10 mouse cellular contexts compared by ENCODE assay signal in genomic region chr9:8902277-8902676, GRCm38 (mm10). TPM values are rescaled to one million over a fixed set of nuclear protein-coding genes. Genes with fewer than 3 reads are reported as not detected.
DNase-seq lines count a peak whose midpoint lies in the region; ATAC-seq and TF ChIP-seq lines count a peak whose summit lies in the region.
"Had no signal": no experiment of that assay in that cellular context is flagged by ENCODE, and none has a peak within 500 bp of the region (broad histone marks: within the 10 kb centered on the region; RNA-seq: fewer than 3 reads in every experiment).

No protein-coding gene starts in this region.

- no peak overlapping the region for H3K27ac ChIP-seq in lung, embryonic 14.5 days (ENCODE audit: low read depth)
- H3K27ac ChIP-seq in lung, postnatal 0 days (ENCODE audit: low read length) = no peak overlapping the region
- H3K27ac ChIP-seq in hindbrain, embryonic 15.5 days (replicated peaks) = 0 out of 2 replicates have a peak overlapping the region, but pooled peaks have one; percentile 69
- peak overlapping the region; percentile 74 for H3K27ac ChIP-seq in neural tube, embryonic 15.5 days (replicated peaks)
- H3K27ac ChIP-seq: macrophage had no signal

- H3K27me3 ChIP-seq in lung, embryonic 14.5 days (ENCODE audit: insufficient read depth, low read length) = peaks cover 43% of the 10 kb centered on the region
- H3K27me3 ChIP-seq in lung, postnatal 0 days (replicated peaks; ENCODE audit: insufficient read depth, low read length) = peaks cover 22% of the 10 kb centered on the region; the same call in 1 of the 2 replicates
- peaks cover 14% of the 10 kb centered on the region for H3K27me3 ChIP-seq in hindbrain, embryonic 15.5 days
- H3K27me3 ChIP-seq in neural tube, embryonic 15.5 days (replicated peaks) = peaks cover 21% of the 10 kb centered on the region

- no peaks in the 10 kb centered on the region for H3K9me3 ChIP-seq in lung, embryonic 14.5 days (ENCODE audit: low read depth, low read length)
- H3K9me3 ChIP-seq in lung, postnatal 0 days (ENCODE audit: low read length) = no peaks in the 10 kb centered on the region
- no peaks in the 10 kb centered on the region for H3K9me3 ChIP-seq in hindbrain, embryonic 15.5 days
- H3K9me3 ChIP-seq in neural tube, embryonic 15.5 days (replicated peaks) = no peaks in the 10 kb centered on the region

- H3K4me1 ChIP-seq in lung, embryonic 14.5 days (ENCODE audit: insufficient read depth) = no peaks in the 10 kb centered on the region
- peaks cover 9% of the 10 kb centered on the region; the same call in 1 of the 2 replicates for H3K4me1 ChIP-seq in lung, postnatal 0 days (ENCODE audit: insufficient read depth, low read depth, low read length)
- H3K4me1 ChIP-seq in hindbrain, embryonic 15.5 days (replicated peaks) = peaks cover 16% of the 10 kb centered on the region
- peaks cover 19% of the 10 kb centered on the region for H3K4me1 ChIP-seq in neural tube, embryonic 15.5 days

- no peak overlapping the region for H3K9ac ChIP-seq in lung, embryonic 14.5 days
- H3K9ac ChIP-seq in lung, postnatal 0 days (replicated peaks; ENCODE audit: low read depth) = no peak overlapping the region
- peak overlapping the region; percentile 70 for H3K9ac ChIP-seq in hindbrain, embryonic 15.5 days
- H3K9ac ChIP-seq in neural tube, embryonic 15.5 days (replicated peaks) = peak overlapping the region; percentile 71; the same call in 1 of the 2 replicates

- H3K4me3 ChIP-seq in lung, embryonic 14.5 days (ENCODE audit: low read depth, low read length) = peak overlapping the region; percentile 50
- H3K4me3 ChIP-seq in lung, postnatal 0 days (ENCODE audit: low read depth, low read length) = no peak overlapping the region
- peak overlapping the region; percentile 63 for H3K4me3 ChIP-seq in hindbrain, embryonic 15.5 days
- peak overlapping the region; percentile 59 for H3K4me3 ChIP-seq in neural tube, embryonic 15.5 days (replicated peaks)

- H3K36me3 ChIP-seq in lung, embryonic 14.5 days (ENCODE audit: insufficient read depth) = no peaks in the 10 kb centered on the region
- no peaks in the 10 kb centered on the region for H3K36me3 ChIP-seq in lung, postnatal 0 days (ENCODE audit: insufficient read depth, low read length)
- H3K36me3 ChIP-seq in hindbrain, embryonic 15.5 days = no peaks in the 10 kb centered on the region
- H3K36me3 ChIP-seq in neural tube, embryonic 15.5 days = no peaks in the 10 kb centered on the region

- no peak for TF ChIP-seq CTCF in lung, embryonic 14.5 days (IDR thresholded peaks at IDR 0.05; ENCODE audit: low read depth)
- TF ChIP-seq CTCF in lung, postnatal 0 days (IDR thresholded peaks at IDR 0.05) = no peak

- peak; percentile 1 for DNase-seq in embryo, embryonic 11 days
- DNase-seq in embryo, embryonic 9.5 days (ENCODE audit: extremely low spot score) = no peak
- no peak for DNase-seq in lung, embryonic 14.5 days
- DNase-seq in lung, postnatal 0 days (ENCODE audit: low spot score) = no peak
- no peak for DNase-seq in Muller cell, postnatal 12 days (ENCODE audit: inconsistent ontology term)

- TF ChIP-seq EP300 in lung, postnatal 0 days (IDR thresholded peaks at IDR 0.05) = no peak

- no peak for ATAC-seq in lung, embryonic 14.5 days (ENCODE audit: insufficient read depth)
- no peak for ATAC-seq in lung, postnatal 0 days
- 0 out of 2 replicates have a peak, but pooled peaks have one; percentile 2 for ATAC-seq in hindbrain, embryonic 15.5 days (ENCODE audit: low FRiP score, low read depth)
- no peak for ATAC-seq in neural tube, embryonic 15.5 days (ENCODE audit: low FRiP score)
- ATAC-seq in megakaryocyte progenitor cell, adult 5-6 weeks (replicated peaks; ENCODE audit: poor library complexity) = no peak

- peak overlapping the region; percentile 87 for H3K4me2 ChIP-seq in lung, embryonic 14.5 days
- H3K4me2 ChIP-seq in lung, postnatal 0 days (replicated peaks; ENCODE audit: low read depth, low read length) = no peak overlapping the region
- peak overlapping the region; percentile 88 for H3K4me2 ChIP-seq in hindbrain, embryonic 15.5 days
- H3K4me2 ChIP-seq in neural tube, embryonic 15.5 days = peak overlapping the region; percentile 92

- 33% methylated on average over 3 of the region's 3 CpGs for WGBS in lung, embryonic 14.5 days
- 33% methylated on average over 3 of the region's 3 CpGs for WGBS in lung, postnatal 0 days
- WGBS in hindbrain, embryonic 15.5 days = 36% methylated on average over 3 of the region's 3 CpGs
- WGBS in neural tube, embryonic 15.5 days = 30% methylated on average over 3 of the region's 3 CpGs

RNA-seq across cellular contexts. Expression of gene Pgr, which starts 2.6 kb away (rescaled TPM):
- 0.31 and 0.47 TPM in 2 replicates for polyA plus RNA-seq in lung, embryonic 14.5 days (2014; fragmentation: Nextera tagmentation; extraction: Ambion mirVana)
- 0.06 and 0.12 TPM in 2 replicates for polyA plus RNA-seq in lung, postnatal 0 days (2015; fragmentation: Nextera tagmentation; extraction: Ambion mirVana)
- polyA plus RNA-seq in hindbrain, embryonic 15.5 days (2015; fragmentation: Nextera tagmentation; extraction: Ambion mirVana) = 3.9 and 4.4 TPM in 2 replicates
- polyA plus RNA-seq in neural tube, embryonic 15.5 days (2015; fragmentation: Nextera tagmentation; extraction: Ambion mirVana) = 4.1 TPM in 2 replicates
- total RNA-seq in megakaryocyte progenitor cell, adult 5-6 weeks (2015) = not detected in 2 replicates
- total RNA-seq in megakaryocyte progenitor cell, adult 5-6 weeks (2017) = not detected in 2 replicates
- polyA plus RNA-seq: C2C12 had no signal

Comparison
In these comparisons a context has a peak if more than half of its experiments do, and no peak if none do; other contexts are left out.
1. H3K27ac ChIP-seq: peak in hindbrain, embryonic 15.5 days (single experiment) and neural tube, embryonic 15.5 days (single experiment); none in lung, embryonic 14.5 days (single experiment) and lung, postnatal 0 days (single experiment).
2. H3K9ac ChIP-seq: peak in hindbrain, embryonic 15.5 days (single experiment) and neural tube, embryonic 15.5 days (single experiment); none in lung, embryonic 14.5 days (single experiment) and lung, postnatal 0 days (single experiment).